Mouse (Mus musculus) gastrocnemius, adult 2 months (tissue): Measurements from ENCODE around the gene Prim2. TPM values are rescaled to one million over a fixed set of nuclear protein-coding genes. Genes with fewer than 3 reads are reported as not detected.

ENCODE experiments used
- DNase-seq: peaks from one replicate; pipeline ENCODE4 v3.0.0; 2022
- H3K27ac ChIP-seq: fragments of 200-600 bp; 2 replicates; pipeline ENCODE4 v1.8.1; 2022; ENCODE audit warnings: mild to moderate bottlenecking
- H3K4me3 ChIP-seq: fragments of 200-600 bp; 2 replicates; pipeline ENCODE4 v1.8.1; 2022; ENCODE audit warnings: mild to moderate bottlenecking, moderate library complexity
- CTCF ChIP-seq: fragments of 200-600 bp; IDR thresholded peaks from 2 replicates; pipeline ENCODE4 v1.8.1; 2022; ENCODE audit warnings: antibody characterized with exemption, mild to moderate bottlenecking, moderate library complexity
- intact Hi-C: fragments of 180-260 bp; cut with DNase I; formaldehyde crosslinking; loops from one replicate; pipeline ENCODE4 v1.15.1; 2025
- total RNA-seq, 2 experiments: library from RNA; stranded (reverse); gene quantifications; 2 replicates each; pipeline ENCODE4 v1.2.3; 2021

The Prim2 gene
- total RNA-seq, 2 experiments from 2014 or later, result 1.2 to 1.3 TPM

- Histone ChIP-seq H3K27ac (no peak overlapping the region), H3K4me3 (no peak overlapping the region)
- intact Hi-C loops, result no loop called here
- no peak for TF ChIP-seq CTCF
- DNase-seq, result no peak
Measured at GRCm38 (mm10) chr1:33511310-33511709, 158.3 kb downstream of the Prim2 start.

- intact Hi-C loops, result no loop called here
- TF ChIP-seq CTCF, result no peak
- Histone ChIP-seq H3K4me3 (no peak overlapping the region), H3K27ac (no peak overlapping the region)
- DNase-seq, result no peak
Measured at GRCm38 (mm10) chr1:33504371-33504770, 165.2 kb downstream of the Prim2 start.

GRCm38 (mm10) chr1:33502890-33503289, 166.7 kb downstream of the Prim2 start:
- TF ChIP-seq CTCF, result no peak
- Histone ChIP-seq H3K4me3 (no peak overlapping the region), H3K27ac (no peak overlapping the region)
- intact Hi-C loops, result no loop called here
- no peak for DNase-seq

- Histone ChIP-seq H3K4me3 (no peak overlapping the region), H3K27ac (no peak overlapping the region)
- DNase-seq, result no peak
- no peak for TF ChIP-seq CTCF
- intact Hi-C loops, result no loop called here
Measured at GRCm38 (mm10) chr1:33502298-33502697, 167.3 kb downstream of the Prim2 start.

GRCm38 (mm10) chr1:33500111-33500510, 169.5 kb downstream of the Prim2 start:
- no peak overlapping the region for H3K27ac ChIP-seq
- no peak for TF ChIP-seq CTCF
- no peak for DNase-seq
- H3K4me3 ChIP-seq, result no peak overlapping the region
- intact Hi-C loops, result no loop called here

GRCm38 (mm10) chr1:33499603-33500002, 170.0 kb downstream of the Prim2 start:
- Histone ChIP-seq H3K4me3 (no peak overlapping the region), H3K27ac (no peak overlapping the region)
- intact Hi-C loops, result no loop called here
- TF ChIP-seq CTCF, result no peak
- no peak for DNase-seq

- intact Hi-C loops, result no loop called here
- Histone ChIP-seq H3K27ac (no peak overlapping the region), H3K4me3 (no peak overlapping the region)
- no peak for DNase-seq
- no peak for TF ChIP-seq CTCF
Measured at GRCm38 (mm10) chr1:33496128-33496527, 173.5 kb downstream of the Prim2 start.

- intact Hi-C loops, result no loop called here
- no peak for DNase-seq
- Histone ChIP-seq H3K4me3 (no peak overlapping the region), H3K27ac (no peak overlapping the region)
- no peak for TF ChIP-seq CTCF
Measured at GRCm38 (mm10) chr1:33495586-33495985, 174.0 kb downstream of the Prim2 start.

- TF ChIP-seq CTCF, result no peak
- intact Hi-C loops, result no loop called here
- Histone ChIP-seq H3K27ac (no peak overlapping the region), H3K4me3 (no peak overlapping the region)
- DNase-seq, result no peak
Measured at GRCm38 (mm10) chr1:33495203-33495553, 174.4 kb downstream of the Prim2 start.

- TF ChIP-seq CTCF, result no peak
- intact Hi-C loops, result no loop called here
Measured at GRCm38 (mm10) chr1:33494524-33495202, 174.9 kb downstream of the Prim2 start.

GRCm38 (mm10) chr1:33490220-33490619, 179.4 kb downstream of the Prim2 start:
- H3K27ac ChIP-seq, result no peak overlapping the region
- no peak for TF ChIP-seq CTCF
- no peak for DNase-seq
- intact Hi-C loops, result no loop called here
- H3K4me3 ChIP-seq, result no peak overlapping the region

More at GRCm38 (mm10) chr1:33494524-33495202, 174.9 kb downstream of the Prim2 start:
- H3K27ac ChIP-seq, result no peak overlapping the region
- DNase-seq, result no peak
- H3K4me3 ChIP-seq, result no peak overlapping the region

GRCm38 (mm10) chr1:33488372-33488771, 181.2 kb downstream of the Prim2 start:
- DNase-seq, result no peak
- intact Hi-C loops, result no loop called here
- Histone ChIP-seq H3K4me3 (no peak overlapping the region), H3K27ac (no peak overlapping the region)
- TF ChIP-seq CTCF, result no peak

- Histone ChIP-seq H3K27ac (no peak overlapping the region), H3K4me3 (no peak overlapping the region)
- intact Hi-C loops, result no loop called here
- DNase-seq, result no peak
- TF ChIP-seq CTCF, result no peak
Measured at GRCm38 (mm10) chr1:33483746-33484145, 185.8 kb downstream of the Prim2 start.

GRCm38 (mm10) chr1:33480382-33480781, 189.2 kb downstream of the Prim2 start:
- no peak for TF ChIP-seq CTCF
- no peak for DNase-seq
- intact Hi-C loops, result no loop called here
- Histone ChIP-seq H3K27ac (no peak overlapping the region), H3K4me3 (no peak overlapping the region)
